Mouse (Mus musculus) common myeloid progenitor, adult 5-6 weeks (primary cell): ENCODE results near the gene Ptpn18. TPM values are rescaled to one million over a fixed set of nuclear protein-coding genes. Genes with fewer than 3 reads are reported as not detected.

Experiments used
- ATAC-seq: replicated peaks from 2 replicates; pipeline ENCODE4 v1.8.0; 2016; ENCODE audit warnings: low read depth, mild to moderate bottlenecking, moderate TSS enrichment, inconsistent platforms; ENCODE audit not compliant: poor library complexity, severe bottlenecking
- total RNA-seq: library from RNA; stranded (forward); fragments of 200-1000, 187-1606 nt; gene quantifications from 2 replicates; pipeline ENCODE4 v1.2.3, GENCODE M21; 2017

Ptpn18 gene
- total RNA-seq, 1 experiment from 2014 or later = 299 TPM

DNA sequence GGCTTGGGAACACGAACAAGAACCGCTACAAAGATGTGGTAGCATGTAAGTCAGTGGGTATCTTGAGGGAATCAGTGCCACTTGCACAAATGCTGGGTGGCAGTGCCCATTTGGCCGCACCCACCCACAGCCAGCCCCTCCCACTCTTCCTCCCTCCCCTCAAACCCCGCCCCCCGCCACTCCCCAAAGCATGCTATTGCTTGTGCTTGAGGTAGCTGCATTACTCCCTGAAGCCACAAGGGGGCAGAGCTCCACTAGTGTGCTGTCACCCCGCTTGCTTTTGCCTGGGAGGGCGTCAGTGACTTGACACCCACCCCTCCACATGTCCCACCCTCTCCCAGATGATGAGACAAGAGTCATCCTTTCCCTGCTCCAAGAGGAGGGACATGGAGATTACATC, 3.2 kb downstream of the Ptpn18 start:
- ATAC-seq = peak; percentile 31

DNA sequence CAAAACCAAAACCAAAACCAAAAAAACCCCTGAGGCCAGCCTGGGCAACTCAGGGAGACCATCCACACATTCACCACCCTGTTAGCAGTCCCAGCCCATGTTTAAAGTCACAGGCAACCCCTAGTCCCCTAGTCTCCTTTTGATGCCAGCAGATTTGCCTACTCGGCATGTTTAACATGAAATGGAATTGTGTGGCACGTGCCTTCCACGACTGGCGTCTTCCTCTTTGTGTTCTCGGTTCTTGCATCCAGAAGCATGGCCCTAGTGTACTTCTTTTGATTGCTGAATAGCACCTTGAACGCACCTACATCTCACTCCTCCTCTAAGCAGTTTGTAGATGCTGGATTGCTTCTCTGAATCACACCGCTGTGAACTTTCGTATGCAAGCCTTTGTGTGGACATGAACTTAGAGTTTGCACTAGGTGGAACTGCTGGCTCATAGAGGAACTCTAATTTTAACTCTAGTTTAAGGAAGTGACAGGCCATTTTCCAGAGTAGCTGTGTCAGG, 4.8 kb downstream of the Ptpn18 start:
- ATAC-seq = peak; percentile 40

DNA sequence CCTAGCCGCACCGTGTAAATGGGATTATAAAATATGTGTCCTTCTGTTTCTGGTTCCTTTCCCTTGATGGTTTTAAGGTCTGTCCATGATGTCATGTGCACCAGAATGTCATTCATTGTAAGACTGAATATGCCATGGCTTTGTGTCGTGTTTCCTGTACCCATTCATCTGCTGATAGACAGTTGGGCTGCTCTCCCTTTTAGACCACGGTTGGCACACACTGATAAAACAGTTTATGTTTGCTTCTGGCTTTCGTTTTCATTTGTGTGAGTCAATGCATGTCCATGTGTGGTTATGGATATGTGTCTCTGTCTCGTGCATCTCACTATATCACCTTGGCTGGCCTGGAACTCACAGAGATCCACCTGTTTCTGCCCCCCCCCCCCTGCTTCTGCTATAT, 5.9 kb downstream of the Ptpn18 start:
- peak; percentile 33 for ATAC-seq

DNA sequence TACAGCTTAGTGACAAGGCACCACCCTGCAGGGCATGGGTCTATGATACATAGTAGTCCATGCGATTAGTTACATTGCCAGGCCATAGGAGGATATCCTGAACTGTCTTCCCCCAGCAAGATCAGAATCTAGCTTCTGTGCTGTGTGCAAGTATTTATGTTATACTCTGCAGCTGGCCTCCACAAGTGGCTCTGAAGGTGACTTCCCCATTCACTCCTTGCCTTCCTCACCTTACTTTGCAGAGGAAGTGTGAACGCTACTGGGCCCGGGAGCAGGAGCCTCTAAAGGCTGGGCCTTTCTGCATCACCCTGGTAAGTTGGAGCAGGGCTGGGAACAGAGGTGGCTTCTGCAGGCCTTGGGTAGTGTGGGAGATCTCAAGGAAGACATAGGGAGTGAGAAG, 8.5 kb downstream of the Ptpn18 start:
- ATAC-seq = peak; percentile 11; the same call in 1 of the 2 replicates

DNA sequence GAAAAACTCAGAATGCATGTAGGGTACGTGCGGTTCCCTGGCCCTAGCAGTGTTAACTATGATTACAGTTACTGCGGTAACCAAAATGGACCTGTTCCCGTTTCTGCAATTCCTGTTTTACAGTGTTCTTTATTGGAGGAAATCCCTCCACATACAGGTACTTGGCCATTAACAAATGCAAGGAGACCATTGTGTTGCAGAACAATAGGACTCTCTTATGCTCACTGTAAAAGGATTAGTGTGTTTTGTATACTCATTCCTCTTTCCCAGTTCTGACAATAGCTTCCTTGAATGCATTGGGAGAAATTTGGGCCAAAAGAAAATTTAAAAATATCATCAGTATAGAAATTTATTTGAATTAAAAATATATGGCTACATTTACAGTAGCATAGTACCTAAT, 8.9 kb downstream of the Ptpn18 start:
- no peak for ATAC-seq

DNA sequence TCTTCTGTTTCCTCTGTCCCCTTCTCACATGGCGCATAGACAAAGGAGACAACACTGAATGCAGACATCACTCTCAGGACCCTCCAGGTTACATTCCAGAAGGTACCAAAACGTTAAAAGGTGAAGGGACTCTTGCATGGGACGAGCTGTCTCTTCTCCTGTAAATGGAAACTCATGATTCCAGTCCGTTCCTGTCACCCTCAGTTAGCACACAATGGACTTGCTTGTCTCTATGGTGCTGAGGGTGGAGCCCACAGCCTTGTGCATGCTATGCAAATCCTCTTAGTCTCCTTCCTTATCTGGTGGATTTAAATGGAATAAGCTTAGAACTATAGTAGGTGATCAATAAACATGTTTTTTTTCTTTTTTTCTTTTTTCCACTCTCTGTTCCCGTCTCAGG, 10.2 kb downstream of the Ptpn18 start:
- no peak for ATAC-seq

DNA sequence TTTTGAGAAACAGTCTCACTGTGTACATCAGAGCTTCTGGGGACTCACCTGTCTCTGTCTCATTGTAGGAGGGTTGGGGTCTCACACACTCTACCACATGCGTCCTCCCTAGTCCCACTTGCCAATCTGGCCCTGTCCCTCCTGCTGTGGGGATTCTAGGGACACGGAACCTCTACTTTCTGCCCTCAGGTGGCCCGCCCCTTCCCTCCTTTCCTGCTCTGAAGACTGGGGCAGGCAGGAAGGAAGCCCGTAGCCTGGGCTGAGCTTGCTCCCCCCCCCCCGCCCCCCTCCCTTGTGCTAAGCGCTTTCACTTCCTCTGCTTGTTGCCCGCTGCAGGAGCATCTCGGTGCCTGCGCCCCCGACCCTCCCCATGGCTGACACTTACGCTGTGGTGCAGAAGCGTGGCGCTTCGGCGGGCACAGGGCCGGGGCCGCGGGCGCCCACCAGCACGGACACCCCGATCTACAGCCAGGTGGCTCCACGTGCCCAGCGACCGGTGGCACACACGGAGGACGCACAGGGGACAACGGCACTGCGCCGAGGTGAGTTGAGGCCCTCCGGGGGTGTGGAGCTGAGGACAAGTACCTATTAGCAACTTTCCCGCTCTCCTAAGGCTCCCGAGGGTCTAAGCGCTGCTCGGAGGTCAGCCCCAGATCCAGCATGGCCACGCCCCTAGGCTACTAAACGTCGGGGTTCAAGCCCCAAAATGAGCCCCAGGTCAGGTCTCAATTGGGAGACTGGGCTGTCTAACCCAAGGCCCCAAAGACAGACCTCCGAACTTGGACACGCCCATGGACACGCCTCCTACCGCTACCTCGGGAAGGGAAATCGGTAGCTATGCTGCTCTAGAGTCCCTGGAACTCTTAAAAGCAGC, 13.1 kb downstream of the Ptpn18 start:
- ATAC-seq = peak; percentile 85

DNA sequence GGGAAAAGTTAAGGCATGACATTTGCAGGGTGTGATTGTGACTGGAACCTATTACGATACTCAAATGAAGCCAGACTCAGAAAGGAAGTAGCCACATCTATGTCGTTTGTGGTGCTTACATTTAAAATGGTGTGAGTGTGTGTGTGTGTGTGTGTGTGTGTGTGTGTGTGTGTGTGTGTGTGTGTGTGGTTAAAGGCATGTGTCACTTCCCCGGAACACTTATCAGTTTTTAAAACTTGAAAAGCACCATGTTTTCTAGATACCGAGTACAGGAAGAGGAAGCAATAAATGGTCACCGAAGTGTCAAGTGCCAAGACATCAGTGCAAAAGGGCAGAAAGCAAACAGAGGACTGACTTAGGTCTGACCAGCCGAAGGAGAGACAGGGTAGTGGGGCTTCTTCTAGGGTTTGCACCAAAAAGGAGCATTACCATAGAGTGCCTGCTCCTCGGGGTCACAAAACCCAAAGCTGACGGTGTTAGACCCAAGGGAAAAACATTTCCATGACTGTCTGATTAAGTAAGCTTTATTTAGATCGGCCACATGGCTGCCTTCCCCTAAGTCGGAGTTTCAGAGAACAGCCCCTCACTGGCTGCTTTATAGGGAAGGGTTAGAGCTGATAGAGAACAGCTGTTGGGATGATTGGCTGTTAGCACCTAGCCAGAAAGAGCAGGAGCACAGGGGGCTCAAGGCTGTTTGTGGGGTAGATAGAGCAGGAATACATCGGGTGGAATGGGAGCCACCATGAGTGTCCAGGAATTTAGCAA, 19.5 kb downstream of the Ptpn18 start:
- ATAC-seq = peak; percentile 37

DNA sequence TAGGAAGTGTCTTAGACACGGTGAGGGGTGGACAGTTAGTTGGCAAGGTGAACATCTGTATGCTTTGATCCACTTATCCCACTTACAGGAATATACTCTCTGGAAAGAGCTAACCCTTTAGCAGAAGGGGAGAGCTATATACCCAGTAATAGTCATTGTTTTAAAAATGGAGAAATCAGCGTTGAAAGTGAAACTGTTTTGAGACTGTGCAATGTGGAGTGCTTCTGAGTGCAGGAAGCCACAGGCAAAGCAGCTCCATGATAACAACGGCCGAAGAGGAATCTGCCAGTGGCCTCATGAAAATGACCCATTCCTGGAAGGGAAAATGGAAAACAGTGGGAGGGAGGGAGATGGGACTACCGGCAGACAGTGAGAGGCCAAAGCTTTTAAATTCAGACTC, 21.2 kb downstream of the Ptpn18 start:
- ATAC-seq = peak; percentile 30; the same call in 1 of the 2 replicates

DNA sequence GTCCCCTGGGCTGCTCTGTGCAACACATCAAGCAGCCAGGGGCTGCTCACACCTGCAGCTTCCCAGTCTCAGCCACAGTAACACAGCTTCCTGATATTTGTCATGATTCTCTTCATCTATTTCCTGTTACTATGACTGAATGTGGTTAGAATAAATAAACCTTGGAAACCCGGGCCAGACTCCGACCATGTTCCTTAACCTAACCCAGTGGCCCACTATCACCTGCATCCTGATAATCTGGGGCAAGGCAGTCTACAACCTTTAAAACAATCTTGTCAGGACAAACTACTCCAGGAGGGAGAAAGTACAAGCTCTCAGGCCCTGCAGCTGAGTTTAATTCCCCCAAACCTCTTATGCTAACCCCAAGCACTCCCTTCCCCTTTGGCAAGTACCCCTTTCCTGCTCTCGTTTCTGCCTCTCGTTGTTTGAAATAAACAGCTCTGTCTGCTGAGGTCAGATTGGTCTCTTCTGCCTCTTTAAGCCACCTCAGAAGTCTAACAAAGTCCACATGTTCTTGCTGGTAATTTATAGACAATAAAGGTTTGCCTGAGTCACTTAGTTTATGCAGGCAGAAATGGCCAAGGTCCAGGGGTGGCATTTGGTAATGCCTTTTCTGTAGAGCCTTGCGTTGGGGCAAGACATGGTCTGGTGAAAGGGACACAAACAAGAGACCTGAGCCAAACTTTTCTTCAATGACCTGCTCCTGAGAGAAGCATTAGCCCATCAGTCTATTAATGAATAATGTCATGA, 22.5 kb downstream of the Ptpn18 start:
- peak; percentile 11 for ATAC-seq

DNA sequence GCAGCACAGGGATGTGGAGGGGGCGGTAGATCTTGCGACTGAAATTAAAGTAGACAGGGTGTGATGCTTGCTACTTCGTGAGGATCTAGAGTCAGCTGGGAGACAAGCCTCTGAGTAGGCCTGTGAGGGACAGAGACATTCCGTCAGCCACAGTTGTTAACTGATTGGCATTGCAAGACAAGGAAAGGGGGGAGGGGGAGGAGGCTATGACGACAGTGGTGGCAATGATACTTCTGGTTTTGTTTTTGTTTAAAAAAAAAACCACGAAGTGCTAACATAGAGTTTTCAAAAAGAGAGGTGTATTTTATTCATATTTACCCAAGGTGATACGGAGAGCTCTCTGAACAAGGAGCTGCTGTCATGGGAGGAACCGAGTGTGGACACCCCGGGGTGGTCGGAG, 24.9 kb downstream of the Ptpn18 start:
- peak; percentile 62 for ATAC-seq

DNA sequence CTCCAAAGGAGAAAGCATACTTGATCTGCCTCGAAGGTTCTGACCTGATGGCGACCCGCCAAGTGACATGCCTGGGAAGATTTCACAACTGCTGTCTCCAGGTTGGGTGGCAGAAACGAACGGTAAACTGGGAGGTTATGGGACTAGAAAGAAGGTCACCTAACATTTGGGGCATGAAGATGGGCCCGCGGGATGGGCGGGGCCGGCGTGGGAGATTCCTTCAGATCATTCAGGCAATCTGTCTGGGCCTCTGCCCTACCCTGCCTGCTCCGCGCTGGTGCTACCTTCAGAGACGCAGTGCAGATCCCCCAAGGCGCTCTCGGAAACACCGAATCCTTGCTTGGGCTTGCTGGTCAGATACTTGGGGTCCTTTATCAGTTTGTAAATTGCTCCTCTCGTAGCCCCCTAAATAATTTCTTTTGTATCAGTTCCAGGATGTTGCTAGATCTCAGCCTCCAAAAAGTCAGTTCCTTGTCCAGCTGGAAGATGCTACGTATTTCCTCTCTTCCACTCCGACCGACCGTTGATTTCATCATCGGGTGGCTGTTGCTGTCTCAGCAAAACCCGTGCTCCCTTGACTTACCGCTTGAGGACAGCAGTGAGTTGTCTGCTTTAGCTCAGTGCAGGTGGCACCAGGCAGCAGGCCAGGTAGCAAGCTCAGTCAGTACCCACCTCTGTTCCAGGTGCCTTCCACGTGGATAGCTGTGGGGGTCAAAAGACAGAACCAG, 26.1 kb downstream of the Ptpn18 start:
- ATAC-seq = peak; percentile 70

DNA sequence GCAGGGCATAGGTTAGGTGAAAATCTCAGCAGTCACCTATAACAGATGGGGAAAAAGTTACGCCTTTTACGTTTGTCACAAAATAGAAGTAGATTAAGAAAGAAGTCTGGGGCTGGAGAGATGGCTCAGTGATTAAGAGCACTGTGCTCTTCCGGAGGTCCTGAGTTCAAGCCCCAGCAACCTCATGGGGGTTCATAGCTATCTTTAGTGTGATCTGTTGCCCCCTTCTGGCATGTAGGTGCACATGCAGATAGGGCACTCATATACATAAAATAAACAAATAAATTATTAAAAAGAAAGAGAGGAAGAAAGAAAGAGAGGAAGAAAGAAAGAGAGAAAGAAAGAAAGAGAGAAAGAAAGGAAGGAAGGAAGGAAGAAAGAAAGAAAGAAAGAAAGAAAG, 27.8 kb downstream of the Ptpn18 start:
- no peak for ATAC-seq

DNA sequence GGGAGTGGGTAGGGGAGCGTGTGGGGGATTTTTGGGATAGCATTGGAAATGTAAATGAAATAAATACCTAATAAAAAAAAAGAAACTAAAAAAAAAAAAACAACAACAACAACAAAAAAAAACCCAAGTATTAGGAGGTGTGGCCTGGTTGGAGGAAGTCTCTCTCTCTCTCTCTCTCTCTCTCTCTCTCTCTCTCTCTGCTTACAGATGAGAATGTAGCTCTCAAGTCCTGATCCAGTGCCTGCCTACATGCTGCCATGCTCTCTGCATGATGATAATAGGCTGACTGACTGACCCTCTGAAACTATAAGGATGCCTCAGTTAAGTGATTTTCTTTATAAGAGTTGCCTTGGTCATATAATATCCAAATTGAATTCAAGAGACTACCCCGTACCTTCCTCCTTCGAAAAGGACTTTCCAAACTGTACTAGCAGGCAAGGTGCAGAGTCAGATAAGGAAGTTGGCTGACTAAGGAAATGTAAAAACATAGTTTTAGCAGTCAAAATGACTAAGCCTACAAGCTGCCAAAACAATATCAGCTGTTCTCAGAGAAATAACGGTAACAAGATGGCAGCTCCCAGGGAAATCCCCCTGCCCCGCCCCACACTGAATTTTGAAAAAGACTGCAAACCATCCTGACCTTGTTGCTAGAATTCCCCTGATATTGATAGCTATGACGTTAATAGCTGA, 30.4 kb downstream of the Ptpn18 start:
- peak; percentile 16; the same call in 1 of the 2 replicates for ATAC-seq

DNA sequence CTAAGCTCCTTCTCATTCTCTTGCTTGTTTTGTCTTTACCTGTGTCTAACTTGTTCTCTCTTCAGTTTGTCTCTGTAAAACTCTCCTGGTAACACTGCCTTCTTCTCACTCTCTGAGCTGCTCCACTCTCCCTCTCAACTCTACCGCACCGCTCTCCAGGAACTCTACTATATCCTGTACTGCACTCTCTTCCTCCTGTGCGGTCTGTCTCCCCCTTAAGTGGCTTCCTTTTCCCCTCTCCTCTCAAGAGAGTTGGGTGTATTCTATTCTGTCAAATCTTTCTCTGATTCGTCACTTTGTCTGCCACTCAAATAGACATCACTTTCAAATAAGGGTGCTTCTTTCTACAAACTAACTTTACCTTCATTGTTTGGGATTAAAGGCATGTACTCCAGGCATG, 31.9 kb downstream of the Ptpn18 start:
- ATAC-seq = no peak

DNA sequence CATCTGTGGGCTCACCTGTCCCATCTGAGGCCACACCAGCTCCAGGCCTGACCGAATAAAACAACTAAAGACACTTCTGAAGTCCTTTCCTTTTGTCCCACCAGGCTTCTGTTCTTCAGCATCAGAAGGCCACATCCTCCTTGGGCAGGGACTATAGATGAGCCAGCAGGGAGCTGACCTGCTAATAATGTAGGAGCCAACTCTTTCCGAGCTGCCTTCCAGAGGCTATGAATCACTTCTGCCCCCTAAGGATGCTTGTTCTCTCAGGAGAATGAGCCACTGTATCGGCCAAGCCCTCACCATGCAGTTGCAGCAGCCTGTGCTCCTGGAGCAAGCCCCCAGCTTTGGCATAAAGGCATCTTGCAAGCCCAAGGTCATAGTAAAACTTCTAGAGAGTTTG, 43.4 kb downstream of the Ptpn18 start:
- ATAC-seq = no peak

DNA sequence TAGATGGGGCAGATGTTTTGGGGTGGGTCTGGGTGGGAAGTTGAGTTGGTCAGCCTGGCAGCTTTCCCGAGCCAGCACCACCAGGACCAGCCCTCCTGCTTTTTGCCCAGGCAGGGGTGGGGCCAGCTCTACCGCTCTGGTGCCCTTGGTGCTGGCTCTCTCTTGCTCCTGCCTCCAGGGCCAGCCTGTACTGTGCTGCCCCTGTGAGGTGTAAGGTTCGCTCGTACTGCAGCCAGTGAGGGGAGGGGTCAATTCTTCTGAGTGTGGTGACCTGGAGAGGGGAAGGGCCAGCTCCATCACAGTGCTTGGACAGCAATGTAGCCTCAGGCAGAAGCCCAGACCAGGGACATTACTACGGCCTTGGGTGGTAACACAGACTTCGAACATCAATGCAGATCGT, 45.7 kb downstream of the Ptpn18 start:
- peak; percentile 2; the same call in 1 of the 2 replicates for ATAC-seq

DNA sequence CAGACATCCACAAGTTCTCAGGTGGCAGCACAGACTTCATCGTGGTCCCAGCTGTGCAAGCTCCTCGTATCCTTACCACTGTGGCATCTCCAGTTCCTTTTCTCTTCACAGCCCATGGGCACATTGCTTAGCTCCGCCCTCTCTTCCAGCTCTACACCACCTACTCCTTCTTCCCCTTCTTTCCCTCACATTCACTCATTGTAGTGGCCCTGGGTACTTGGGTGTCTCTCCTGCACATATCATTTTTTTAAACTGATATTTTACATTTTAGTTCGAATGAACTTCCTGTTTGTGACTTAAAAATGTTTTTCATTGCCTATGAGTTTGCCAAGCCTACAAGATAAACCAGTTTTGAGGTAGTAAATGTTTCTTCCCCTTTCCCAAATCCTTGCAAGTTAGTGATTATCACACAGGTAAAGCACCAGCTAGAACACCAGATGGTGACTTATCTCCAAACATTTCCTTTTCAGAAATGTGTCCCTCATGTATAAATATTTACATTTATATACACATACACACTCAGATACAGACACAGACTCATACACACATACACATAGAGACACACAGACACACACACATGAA, 46.5 kb downstream of the Ptpn18 start:
- ATAC-seq = peak; percentile 51

DNA sequence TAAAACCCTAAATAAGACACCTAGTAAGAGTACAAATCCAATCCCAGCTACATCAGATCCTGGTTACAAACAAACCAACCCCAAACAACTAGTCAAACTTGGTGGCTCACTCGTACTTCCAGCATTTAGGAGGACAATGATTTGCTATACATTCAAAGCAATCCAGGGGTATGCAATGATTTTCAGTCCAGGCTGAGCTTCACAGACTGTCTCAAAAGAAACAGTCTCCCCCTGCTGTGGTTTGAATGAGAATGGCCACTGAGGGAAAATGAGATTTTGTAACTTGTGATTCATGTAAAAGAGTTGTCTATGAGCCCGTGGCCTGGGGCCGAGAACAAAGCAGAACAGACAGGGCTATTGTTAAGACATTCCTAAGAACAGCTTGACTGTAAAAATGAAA, 48.4 kb downstream of the Ptpn18 start:
- ATAC-seq = no peak
